Mouse (Mus musculus): ENCODE results near the gene Ube2e1.

The Ube2e1 gene

GRCm38 (mm10) chr14:18330789-18331692 lies 618 bp downstream of the Ube2e1 start:
- in situ Hi-C loops (cut with MboI; ENCODE audit: low pct_unique_long_range_greater_than_20kb in 1 of 2, low sequenced_read_pairs in 2 of 2, unreplicated experiment in 1 of 2) = no loop called here

GRCm38 (mm10) chr14:18326968-18327672 lies 4.5 kb downstream of the Ube2e1 start:
- in situ Hi-C loops (cut with MboI; ENCODE audit: low pct_unique_long_range_greater_than_20kb in 1 of 2, low sequenced_read_pairs in 2 of 2, unreplicated experiment in 1 of 2) = no loop called here

GRCm38 (mm10) chr14:18317457-18318411 lies 13.9 kb downstream of the Ube2e1 start:
- in situ Hi-C loops (cut with MboI; ENCODE audit: low pct_unique_long_range_greater_than_20kb in 1 of 2, low sequenced_read_pairs in 2 of 2, unreplicated experiment in 1 of 2) = no loop called here

GRCm38 (mm10) chr14:18304165-18304564 lies 27.5 kb downstream of the Ube2e1 start:
- in situ Hi-C loops (cut with MboI; ENCODE audit: low pct_unique_long_range_greater_than_20kb in 1 of 2, low sequenced_read_pairs in 2 of 2, unreplicated experiment in 1 of 2) = no loop called here

GRCm38 (mm10) chr14:18303262-18303661 lies 28.4 kb downstream of the Ube2e1 start:
- in situ Hi-C loops (cut with MboI; ENCODE audit: low pct_unique_long_range_greater_than_20kb in 1 of 2, low sequenced_read_pairs in 2 of 2, unreplicated experiment in 1 of 2) = no loop called here

- in situ Hi-C loops (cut with MboI; ENCODE audit: low pct_unique_long_range_greater_than_20kb in 1 of 2, low sequenced_read_pairs in 2 of 2, unreplicated experiment in 1 of 2) = no loop called here
These were observed 28.9 kb downstream of the Ube2e1 start for GRCm38 (mm10) chr14:18302750-18303149.

- in situ Hi-C loops (cut with MboI; ENCODE audit: low pct_unique_long_range_greater_than_20kb in 1 of 2, low sequenced_read_pairs in 2 of 2, unreplicated experiment in 1 of 2) = no loop called here
These were observed 30.1 kb downstream of the Ube2e1 start for GRCm38 (mm10) chr14:18301591-18301990.

GRCm38 (mm10) chr14:18300676-18301075 lies 31.0 kb downstream of the Ube2e1 start:
- in situ Hi-C loops (cut with MboI; ENCODE audit: low pct_unique_long_range_greater_than_20kb in 1 of 2, low sequenced_read_pairs in 2 of 2, unreplicated experiment in 1 of 2) = no loop called here

GRCm38 (mm10) chr14:18298874-18299273 lies 32.8 kb downstream of the Ube2e1 start:
- in situ Hi-C loops (cut with MboI; ENCODE audit: low pct_unique_long_range_greater_than_20kb in 1 of 2, low sequenced_read_pairs in 2 of 2, unreplicated experiment in 1 of 2) = no loop called here

- in situ Hi-C loops (cut with MboI; ENCODE audit: low pct_unique_long_range_greater_than_20kb in 1 of 2, low sequenced_read_pairs in 2 of 2, unreplicated experiment in 1 of 2) = no loop called here
These were observed 34.2 kb downstream of the Ube2e1 start for GRCm38 (mm10) chr14:18297441-18297840.

- in situ Hi-C loops (cut with MboI; ENCODE audit: low pct_unique_long_range_greater_than_20kb in 1 of 2, low sequenced_read_pairs in 2 of 2, unreplicated experiment in 1 of 2) = no loop called here
These were observed 39.1 kb downstream of the Ube2e1 start for GRCm38 (mm10) chr14:18292578-18292977.

GRCm38 (mm10) chr14:18292111-18292510 lies 39.5 kb downstream of the Ube2e1 start:
- in situ Hi-C loops (cut with MboI; ENCODE audit: low pct_unique_long_range_greater_than_20kb in 1 of 2, low sequenced_read_pairs in 2 of 2, unreplicated experiment in 1 of 2) = no loop called here

GRCm38 (mm10) chr14:18287391-18287790 lies 44.3 kb downstream of the Ube2e1 start:
- in situ Hi-C loops (cut with MboI; ENCODE audit: low pct_unique_long_range_greater_than_20kb in 1 of 2, low sequenced_read_pairs in 2 of 2, unreplicated experiment in 1 of 2) = no loop called here

- in situ Hi-C loops (cut with MboI; ENCODE audit: low pct_unique_long_range_greater_than_20kb in 1 of 2, low sequenced_read_pairs in 2 of 2, unreplicated experiment in 1 of 2) = no loop called here
These were observed 45.2 kb downstream of the Ube2e1 start for GRCm38 (mm10) chr14:18286441-18286840.

- in situ Hi-C loops (cut with MboI; ENCODE audit: low pct_unique_long_range_greater_than_20kb in 1 of 2, low sequenced_read_pairs in 2 of 2, unreplicated experiment in 1 of 2) = no loop called here
These were observed 46.2 kb downstream of the Ube2e1 start for GRCm38 (mm10) chr14:18285476-18285875.

GRCm38 (mm10) chr14:18284581-18284980 lies 47.1 kb downstream of the Ube2e1 start:
- in situ Hi-C loops (cut with MboI; ENCODE audit: low pct_unique_long_range_greater_than_20kb in 1 of 2, low sequenced_read_pairs in 2 of 2, unreplicated experiment in 1 of 2) = no loop called here

GRCm38 (mm10) chr14:18280375-18280774 lies 51.3 kb downstream of the Ube2e1 start:
- in situ Hi-C loops (cut with MboI; ENCODE audit: low pct_unique_long_range_greater_than_20kb in 1 of 2, low sequenced_read_pairs in 2 of 2, unreplicated experiment in 1 of 2) = no loop called here

GRCm38 (mm10) chr14:18274526-18274925 lies 57.1 kb downstream of the Ube2e1 start:
- in situ Hi-C loops (cut with MboI; ENCODE audit: low pct_unique_long_range_greater_than_20kb in 1 of 2, low sequenced_read_pairs in 2 of 2, unreplicated experiment in 1 of 2) = no loop called here

- in situ Hi-C loops (cut with MboI; ENCODE audit: low pct_unique_long_range_greater_than_20kb in 1 of 2, low sequenced_read_pairs in 2 of 2, unreplicated experiment in 1 of 2) = no loop called here
These were observed 60.0 kb downstream of the Ube2e1 start for GRCm38 (mm10) chr14:18271666-18272065.

All from mouse embryonic stem cell (cell line).